Mouse (Mus musculus) forebrain, postnatal 0 days (tissue): ENCODE results near the gene Usp36. TPM values are rescaled to one million over a fixed set of nuclear protein-coding genes. Genes with fewer than 3 reads are reported as not detected.

Source experiments
- ATAC-seq: fragments of 200-750 bp; cut with Nextera tagmentation; 2 replicates; pipeline ENCODE4 v1.8.0; 2017; ENCODE audit warnings: mild to moderate bottlenecking, moderate library complexity
- DNase-seq: peaks from one replicate; pipeline ENCODE4 v3.0.0-alpha.2; 2015
- H3K27ac ChIP-seq: fragments of 300-500 bp; sonication (generic); 2 replicates; pipeline ENCODE4 v1.5.1; 2014; ENCODE audit warnings: low read depth, mild to moderate bottlenecking, antibody characterized with exemption, low read length, moderate library complexity, mixed read lengths
- H3K27me3 ChIP-seq: fragments of 300-500 bp; sonication (generic); 2 replicates; pipeline ENCODE4 v1.6.1; 2014; ENCODE audit warnings: mild to moderate bottlenecking, low read length, mixed read lengths; ENCODE audit not compliant: insufficient read depth
- H3K36me3 ChIP-seq: fragments of 300-500 bp; sonication (generic); 2 replicates; pipeline ENCODE4 v1.6.1; 2014; ENCODE audit warnings: mild to moderate bottlenecking, moderate library complexity; ENCODE audit not compliant: insufficient read depth
- H3K4me1 ChIP-seq: fragments of 300-500 bp; sonication (generic); 2 replicates; pipeline ENCODE4 v1.6.1; 2014; ENCODE audit warnings: antibody characterized with exemption; ENCODE audit not compliant: insufficient read depth
- H3K4me2 ChIP-seq: fragments of 300-500 bp; sonication (generic); 2 replicates; pipeline ENCODE4 v1.6.1; 2014; ENCODE audit warnings: low read depth, mild to moderate bottlenecking, moderate library complexity
- H3K4me3 ChIP-seq: fragments of 300-500 bp; sonication (generic); 2 replicates; pipeline ENCODE4 v1.5.1; 2014; ENCODE audit warnings: low read depth, low read length, mixed read lengths
- H3K9ac ChIP-seq: fragments of 300-500 bp; sonication (generic); 2 replicates; pipeline ENCODE4 v1.6.1; 2014; ENCODE audit warnings: mild to moderate bottlenecking
- H3K9me3 ChIP-seq: fragments of 300-500 bp; sonication (generic); 2 replicates; pipeline ENCODE4 v1.6.1; 2016; ENCODE audit warnings: low read length
- CTCF ChIP-seq: sonication (generic); IDR thresholded peaks from 2 replicates; pipeline ENCODE4 v1.5.1; 2016; ENCODE audit warnings: antibody characterized with exemption, control low read depth, low read depth
- WGBS: fragments of 180-500 bp; shearing (Covaris S2); extraction: QIAGEN DNeasy Blood & Tissue Kit; methylation state at CpG from one replicate; pipeline ENCODE4 v1.1.7; 2014; 5-methylcytosine and 5-hydroxymethylcytosine counted together
- polyA plus RNA-seq: library from polyadenylated mRNA; unstranded; fragments of >200 nt; fragmentation: Nextera tagmentation; extraction: Ambion mirVana; gene quantifications from 2 replicates; pipeline ENCODE4 v1.2.1, GENCODE M21; 2015
- total RNA-seq: library from RNA; depleted of rRNA; stranded (reverse); fragments of >200 nt; gene quantifications from 2 replicates; pipeline ENCODE4 v1.2.3, GENCODE M21; 2014

Usp36 gene
- total and polyA plus RNA-seq, 2 experiments from 2014 or later = 9.5 to 22.1 TPM

DNA sequence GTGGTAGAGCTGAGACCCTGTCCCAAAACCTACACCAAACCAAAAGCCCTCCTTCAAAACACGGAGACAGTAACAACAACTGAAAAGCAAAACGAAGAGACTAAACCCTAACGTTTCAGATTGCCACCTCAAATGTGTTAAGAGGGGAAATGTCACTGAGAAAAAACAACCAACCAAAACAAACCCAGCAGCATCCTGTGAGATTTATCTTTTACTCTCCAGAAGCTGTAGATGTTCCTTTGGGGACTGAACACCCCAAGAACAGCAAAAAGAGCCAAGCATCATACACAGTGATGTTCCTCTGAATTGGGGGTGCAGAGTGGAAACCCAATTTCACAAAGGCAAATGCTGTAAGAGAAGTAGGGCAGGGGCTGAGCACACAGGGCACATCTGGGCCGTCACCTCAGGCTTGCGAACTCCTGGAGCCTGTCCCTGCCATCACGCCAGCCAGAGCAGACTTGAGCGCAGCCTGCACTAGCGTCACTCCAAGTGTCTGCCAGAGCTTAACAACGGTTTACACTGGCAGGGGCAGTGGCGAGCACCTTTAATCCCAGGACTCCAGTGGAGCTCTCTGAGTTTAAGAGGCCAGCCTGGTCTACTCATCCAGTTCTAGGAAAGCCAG lies 23.9 kb downstream of the Usp36 start:
- WGBS = 89% methylated on average over 10 of the region's 10 CpGs
- Histone ChIP-seq H3K9ac (no peak overlapping the region), H3K4me1 (no peaks in the 10 kb centered on the region), H3K4me2 (no peak overlapping the region), H3K9me3 (no peaks in the 10 kb centered on the region), H3K36me3 (peaks cover 86% of the 10 kb centered on the region), H3K27ac (no peak overlapping the region), H3K4me3 (no peak overlapping the region), H3K27me3 (no peaks in the 10 kb centered on the region)
- no peak for ATAC-seq
- no peak for TF ChIP-seq CTCF
- no peak for DNase-seq

DNA sequence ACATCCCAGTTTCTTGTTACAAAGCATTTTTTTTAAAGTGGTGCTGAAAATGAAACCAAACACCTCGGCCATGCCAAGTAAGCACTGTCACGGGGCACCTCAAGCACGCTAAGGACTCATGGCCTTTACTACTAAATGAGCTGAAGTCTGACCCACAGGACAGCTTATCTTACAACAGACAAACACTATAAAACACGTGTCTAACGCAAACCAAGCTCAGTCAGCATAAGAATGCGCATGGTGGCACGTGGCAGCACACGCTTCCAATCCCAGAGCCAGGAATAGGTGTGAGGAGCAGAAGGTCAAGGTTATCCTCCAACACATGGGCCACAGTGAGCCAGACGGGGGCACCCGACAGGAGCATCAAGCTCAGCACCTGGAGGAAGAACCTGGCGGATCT lies 24.4 kb downstream of the Usp36 start:
- H3K27me3 ChIP-seq = no peaks in the 10 kb centered on the region
- no peak for ATAC-seq
- TF ChIP-seq CTCF = no peak
- no peak overlapping the region for H3K9ac ChIP-seq
- 95% methylated on average over 11 of the region's 11 CpGs for WGBS
- no peak overlapping the region for H3K27ac ChIP-seq
- H3K4me1 ChIP-seq = no peaks in the 10 kb centered on the region
- H3K4me3 ChIP-seq = no peak overlapping the region
- H3K4me2 ChIP-seq = no peak overlapping the region
- DNase-seq = no peak
- no peaks in the 10 kb centered on the region for H3K9me3 ChIP-seq
- H3K36me3 ChIP-seq = peaks cover 89% of the 10 kb centered on the region

DNA sequence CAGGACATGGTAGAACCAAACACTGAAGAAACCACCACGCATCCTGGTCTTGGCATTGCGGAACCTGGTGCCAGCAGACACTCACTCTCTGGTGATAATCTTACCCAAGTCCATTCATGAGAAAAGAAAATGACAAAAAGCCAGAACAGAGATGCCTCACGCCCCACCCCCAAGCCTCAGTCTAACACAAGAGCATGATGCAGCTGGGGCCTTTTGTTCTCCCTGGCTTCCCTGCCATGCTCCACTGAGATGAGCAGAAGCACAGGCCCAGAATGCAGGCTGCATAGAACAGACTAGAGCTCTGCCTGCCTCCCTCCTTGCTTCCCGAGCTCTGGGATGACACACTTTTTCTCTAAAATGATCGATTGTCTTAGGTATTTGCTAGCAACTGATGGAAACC lies 26.9 kb downstream of the Usp36 start:
- DNase-seq = no peak
- Histone ChIP-seq H3K4me3 (no peak overlapping the region), H3K9ac (no peak overlapping the region), H3K36me3 (peaks cover 95% of the 10 kb centered on the region), H3K4me1 (no peaks in the 10 kb centered on the region), H3K4me2 (no peak overlapping the region), H3K27me3 (no peaks in the 10 kb centered on the region), H3K9me3 (no peaks in the 10 kb centered on the region), H3K27ac (no peak overlapping the region)
- TF ChIP-seq CTCF = no peak
- ATAC-seq = no peak
- WGBS = 85% methylated on average over 5 of the region's 5 CpGs

DNA sequence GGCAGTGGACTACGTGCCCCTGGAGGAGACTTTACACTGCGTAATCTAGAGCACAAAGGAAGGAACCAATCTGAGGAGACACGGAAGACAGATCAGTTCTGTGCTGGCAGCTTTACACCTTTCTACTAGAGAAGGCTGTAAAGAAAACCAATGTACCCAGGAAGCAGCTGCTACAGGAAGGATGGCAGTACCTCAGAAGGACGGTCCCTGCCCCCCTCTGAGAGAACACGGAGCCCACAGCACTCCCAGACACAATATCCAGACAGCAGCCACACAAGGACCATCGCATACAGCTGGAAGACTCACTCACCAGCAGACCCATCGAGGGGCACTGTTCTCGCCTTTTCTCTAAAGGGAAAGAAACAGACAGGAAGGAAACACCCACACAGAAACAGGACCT lies 30.0 kb downstream of the Usp36 start:
- H3K27ac ChIP-seq = no peak overlapping the region
- DNase-seq (no peak), ATAC-seq (no peak)
- H3K9ac ChIP-seq = no peak overlapping the region
- H3K36me3 ChIP-seq = peaks cover 80% of the 10 kb centered on the region
- no peaks in the 10 kb centered on the region for H3K4me1 ChIP-seq
- H3K4me2 ChIP-seq = no peak overlapping the region
- H3K4me3 ChIP-seq = no peak overlapping the region
- no peaks in the 10 kb centered on the region for H3K27me3 ChIP-seq
- H3K9me3 ChIP-seq = no peaks in the 10 kb centered on the region
- TF ChIP-seq CTCF = no peak
- 93% methylated on average over 8 of the region's 8 CpGs for WGBS

DNA sequence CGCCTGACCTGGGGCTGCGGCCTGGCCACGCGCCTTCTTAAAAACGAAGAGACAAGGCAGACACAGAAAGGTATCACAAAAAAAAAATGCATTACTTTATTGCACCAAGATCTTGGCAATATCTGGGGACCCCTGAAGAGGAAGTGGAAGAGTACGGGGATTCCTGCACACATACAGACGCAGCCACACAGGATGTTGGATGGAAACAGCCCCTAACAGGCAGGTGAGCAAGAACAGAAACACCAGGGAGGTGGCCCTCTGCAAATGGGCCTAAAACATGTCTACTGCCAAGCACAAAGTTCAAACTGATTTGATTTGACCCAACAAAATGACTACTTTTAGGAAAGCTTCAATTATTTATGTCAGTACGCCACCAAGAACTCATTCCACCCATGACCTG lies 30.5 kb downstream of the Usp36 start:
- Histone ChIP-seq H3K27me3 (no peaks in the 10 kb centered on the region), H3K4me3 (no peak overlapping the region), H3K9ac (no peak overlapping the region), H3K36me3 (peaks cover 75% of the 10 kb centered on the region), H3K4me1 (peaks cover 2% of the 10 kb centered on the region; the same call in 1 of the 2 replicates), H3K27ac (no peak overlapping the region), H3K4me2 (no peak overlapping the region), H3K9me3 (no peaks in the 10 kb centered on the region)
- ATAC-seq (no peak), DNase-seq (no peak)
- TF ChIP-seq CTCF = no peak
- WGBS = 97% methylated on average over 8 of the region's 8 CpGs

DNA sequence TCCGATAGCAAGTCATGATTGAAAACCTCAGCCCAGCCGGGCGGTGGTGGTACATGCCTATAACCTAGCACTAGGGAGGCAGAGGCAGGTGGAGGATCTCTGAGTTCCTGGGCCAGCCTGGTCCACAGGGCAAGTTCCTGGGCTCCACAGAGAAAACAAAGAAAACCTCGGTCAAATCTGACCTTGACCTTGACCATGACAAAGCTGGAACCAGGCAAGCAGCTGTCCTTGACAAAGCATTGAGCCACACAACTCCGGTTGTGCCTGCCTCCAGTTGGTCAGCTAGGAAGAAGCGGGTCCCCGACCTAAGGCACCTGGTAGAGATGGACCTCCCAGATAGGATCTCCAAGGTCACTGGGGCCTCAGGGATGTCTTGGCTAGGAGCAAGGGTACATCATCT lies 33.7 kb downstream of the Usp36 start:
- Histone ChIP-seq H3K4me1 (peaks cover 16% of the 10 kb centered on the region), H3K9me3 (no peaks in the 10 kb centered on the region), H3K9ac (no peak overlapping the region), H3K27me3 (no peaks in the 10 kb centered on the region), H3K4me3 (no peak overlapping the region), H3K36me3 (peaks cover 43% of the 10 kb centered on the region), H3K4me2 (no peak overlapping the region), H3K27ac (no peak overlapping the region)
- WGBS = 94% methylated on average over 7 of the region's 7 CpGs
- no peak for ATAC-seq
- no peak for DNase-seq
- TF ChIP-seq CTCF = no peak

DNA sequence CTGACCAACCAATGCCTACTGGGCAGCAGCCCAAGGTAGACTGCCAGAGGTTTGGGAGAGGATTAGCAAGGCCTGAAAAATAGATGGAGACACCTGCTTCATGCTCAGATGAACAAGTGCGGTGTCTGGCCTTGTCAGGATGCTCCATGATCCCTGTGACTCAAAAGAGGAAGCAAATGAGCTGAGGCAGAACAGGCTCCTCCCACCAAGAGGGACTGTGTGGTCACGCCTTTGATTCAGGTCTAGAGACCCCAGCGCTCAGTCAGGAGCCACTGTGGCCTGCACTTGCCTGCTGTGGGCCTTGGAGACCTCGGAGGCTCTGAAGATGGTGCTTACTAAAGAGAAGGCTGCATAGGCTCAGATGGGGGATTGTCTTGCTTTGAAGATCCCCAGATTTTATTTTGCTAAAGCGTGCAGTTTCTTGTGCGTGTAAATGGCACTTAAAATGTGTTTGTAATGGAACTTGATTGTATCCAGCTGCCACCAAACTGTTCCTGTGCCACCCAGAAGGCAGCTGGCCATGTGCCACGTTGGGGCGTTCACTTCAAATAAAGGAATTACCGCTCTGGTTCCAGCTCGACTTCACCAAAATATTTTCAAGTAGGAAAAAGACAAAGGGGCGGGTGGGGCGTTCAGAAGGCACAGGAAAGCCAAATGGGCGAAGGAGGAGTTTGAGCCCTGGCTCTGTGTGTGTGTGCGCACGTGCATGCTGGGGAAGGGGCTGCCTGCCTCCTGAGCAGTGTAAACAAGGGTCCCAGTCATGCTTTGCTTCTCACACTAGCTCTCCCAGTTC lies 35.7 kb downstream of the Usp36 start:
- peaks cover 16% of the 10 kb centered on the region for H3K4me1 ChIP-seq
- no peak overlapping the region for H3K9ac ChIP-seq
- DNase-seq (peak; percentile 87), ATAC-seq (peak; percentile 92)
- no peaks in the 10 kb centered on the region for H3K27me3 ChIP-seq
- no peaks in the 10 kb centered on the region for H3K9me3 ChIP-seq
- H3K4me2 ChIP-seq = no peak overlapping the region
- WGBS = 15% methylated on average over 15 of the region's 15 CpGs
- TF ChIP-seq CTCF = no peak
- no peak overlapping the region for H3K4me3 ChIP-seq
- peak overlapping the region; percentile 83 for H3K27ac ChIP-seq
- H3K36me3 ChIP-seq = peaks cover 24% of the 10 kb centered on the region
